Mouse (Mus musculus) intestine, postnatal 0 days (tissue): ENCODE data around the gene Klhl10. TPM values are rescaled to one million over a fixed set of nuclear protein-coding genes. Genes with fewer than 3 reads are reported as not detected.

Source experiments
- ATAC-seq: fragments of 200-750 bp; cut with Nextera tagmentation; 2 replicates; pipeline ENCODE4 v1.8.0; 2017; ENCODE audit warnings: mild to moderate bottlenecking, moderate TSS enrichment, moderate library complexity
- H3K27ac ChIP-seq: fragments of 300-500 bp; sonication (generic); 2 replicates; pipeline ENCODE4 v1.5.1; 2014; ENCODE audit warnings: mild to moderate bottlenecking, low read depth, low read length, moderate library complexity
- H3K27me3 ChIP-seq: fragments of 300-500 bp; sonication (generic); replicated peaks from 2 replicates; pipeline ENCODE4 v1.6.1; 2014; ENCODE audit warnings: low read length, mixed read lengths; ENCODE audit not compliant: control insufficient read depth, insufficient read depth
- H3K36me3 ChIP-seq: fragments of 300-500 bp; sonication (generic); 2 replicates; pipeline ENCODE4 v1.6.1; 2014; ENCODE audit warnings: mild to moderate bottlenecking, moderate library complexity; ENCODE audit not compliant: control insufficient read depth, insufficient read depth
- H3K4me1 ChIP-seq: fragments of 300-500 bp; sonication (generic); replicated peaks from 2 replicates; pipeline ENCODE4 v1.6.1; 2014; ENCODE audit warnings: antibody characterized with exemption, low read length, mixed read lengths; ENCODE audit not compliant: control insufficient read depth, insufficient read depth
- H3K4me2 ChIP-seq: fragments of 300-500 bp; sonication (generic); replicated peaks from 2 replicates; pipeline ENCODE4 v1.6.1; 2014; ENCODE audit warnings: low read depth, mild to moderate bottlenecking, moderate library complexity
- H3K4me3 ChIP-seq: fragments of 300-500 bp; sonication (generic); 2 replicates; pipeline ENCODE4 v1.5.1; 2014; ENCODE audit warnings: low read depth, low read length
- H3K9ac ChIP-seq: fragments of 300-500 bp; sonication (generic); 2 replicates; pipeline ENCODE4 v1.6.1; 2014; ENCODE audit warnings: mild to moderate bottlenecking, low read depth, low read length
- H3K9me3 ChIP-seq: fragments of 300-500 bp; sonication (generic); 2 replicates; pipeline ENCODE4 v1.6.1; 2016; ENCODE audit warnings: mixed run types; ENCODE audit not compliant: control insufficient read depth
- CTCF ChIP-seq: sonication (generic); IDR thresholded peaks from 2 replicates; pipeline ENCODE4 v1.5.1; 2016; ENCODE audit warnings: low read depth, mild to moderate bottlenecking, control low read depth, antibody characterized with exemption, moderate library complexity
- WGBS: fragments of 180-500 bp; shearing (Covaris S2); extraction: QIAGEN DNeasy Blood & Tissue Kit; methylation state at CpG from one replicate; pipeline ENCODE4 v1.1.7; 2014; 5-methylcytosine and 5-hydroxymethylcytosine counted together
- polyA plus RNA-seq: library from polyadenylated mRNA; unstranded; fragments of >200 nt; fragmentation: Nextera tagmentation; extraction: Ambion mirVana; gene quantifications from 2 replicates; pipeline ENCODE4 v1.2.1, GENCODE M21; 2015

The Klhl10 gene
- polyA plus RNA-seq, 1 experiment from 2014 or later = 0.13 TPM

DNA sequence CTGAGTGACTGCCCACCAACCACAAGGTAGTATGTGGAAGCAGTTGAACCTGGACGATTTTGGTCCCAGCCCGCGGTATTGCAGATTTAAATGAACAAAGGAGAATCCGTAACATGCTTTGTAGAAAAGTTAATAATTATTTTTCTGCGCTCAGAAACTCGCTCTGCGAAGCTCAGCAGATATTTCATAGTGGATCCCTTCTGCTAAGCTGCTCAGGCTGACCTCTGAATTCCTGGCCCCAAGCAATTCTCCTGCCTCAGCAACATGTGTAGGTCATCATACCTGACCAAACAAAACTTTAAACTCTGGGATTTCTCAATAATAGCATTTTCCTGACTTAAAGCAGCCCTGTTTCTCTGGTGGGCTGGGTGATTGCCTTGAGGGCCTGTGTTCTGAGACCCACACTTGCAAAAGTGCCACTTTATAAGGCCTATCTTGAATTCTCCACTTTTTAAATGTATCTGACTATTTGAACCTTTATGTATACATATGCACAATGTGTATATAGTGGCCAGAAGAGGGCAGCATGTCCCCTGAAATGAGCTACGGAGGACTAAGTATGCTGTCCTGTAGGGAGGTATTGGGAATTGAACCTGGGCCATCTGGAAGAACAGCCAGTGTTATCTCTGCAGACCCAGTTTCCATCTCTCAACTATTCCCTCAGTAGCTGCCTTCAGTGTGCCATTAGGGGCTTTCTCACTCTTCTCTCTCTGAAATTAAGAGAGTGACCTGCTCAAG lies 44.3 kb downstream of the Klhl10 start:
- H3K4me1 ChIP-seq = no peaks in the 10 kb centered on the region
- no peak overlapping the region for H3K9ac ChIP-seq
- 73% methylated on average over 8 of the region's 8 CpGs for WGBS
- peak; percentile 38; the same call in 1 of the 2 replicates for ATAC-seq
- H3K36me3 ChIP-seq = peaks cover 66% of the 10 kb centered on the region
- no peak overlapping the region for H3K27ac ChIP-seq
- no peaks in the 10 kb centered on the region for H3K27me3 ChIP-seq
- no peak overlapping the region for H3K4me3 ChIP-seq
- H3K9me3 ChIP-seq = no peaks in the 10 kb centered on the region
- H3K4me2 ChIP-seq = no peak overlapping the region
- TF ChIP-seq CTCF = peak; percentile 80

DNA sequence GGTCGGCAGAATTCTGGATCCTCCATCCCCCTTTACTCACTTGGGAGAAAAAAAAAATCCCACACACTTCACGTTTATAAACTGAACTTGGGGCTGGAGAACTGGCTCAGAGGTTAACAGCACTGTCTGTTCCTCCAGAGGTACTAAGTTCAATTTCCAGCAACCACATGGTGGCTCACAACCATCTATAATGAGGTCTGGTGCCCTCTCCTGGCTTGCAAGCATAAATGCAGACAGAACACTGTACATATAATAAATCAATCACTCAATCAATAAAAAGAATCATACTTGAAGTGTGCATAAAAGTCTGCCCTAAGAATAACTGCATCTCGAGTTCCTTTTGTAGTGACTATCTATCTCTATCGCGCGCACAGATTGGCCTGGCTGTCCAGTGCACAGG lies 49.2 kb downstream of the Klhl10 start:
- TF ChIP-seq CTCF = peak; percentile 68
- Histone ChIP-seq H3K36me3 (peaks cover 66% of the 10 kb centered on the region), H3K27ac (no peak overlapping the region; the same call in 1 of the 2 replicates), H3K9ac (no peak overlapping the region), H3K9me3 (no peaks in the 10 kb centered on the region), H3K4me3 (no peak overlapping the region), H3K4me2 (no peak overlapping the region), H3K27me3 (no peaks in the 10 kb centered on the region), H3K4me1 (no peaks in the 10 kb centered on the region)
- WGBS = 81% methylated on average over 6 of the region's 6 CpGs
- ATAC-seq = no peak

DNA sequence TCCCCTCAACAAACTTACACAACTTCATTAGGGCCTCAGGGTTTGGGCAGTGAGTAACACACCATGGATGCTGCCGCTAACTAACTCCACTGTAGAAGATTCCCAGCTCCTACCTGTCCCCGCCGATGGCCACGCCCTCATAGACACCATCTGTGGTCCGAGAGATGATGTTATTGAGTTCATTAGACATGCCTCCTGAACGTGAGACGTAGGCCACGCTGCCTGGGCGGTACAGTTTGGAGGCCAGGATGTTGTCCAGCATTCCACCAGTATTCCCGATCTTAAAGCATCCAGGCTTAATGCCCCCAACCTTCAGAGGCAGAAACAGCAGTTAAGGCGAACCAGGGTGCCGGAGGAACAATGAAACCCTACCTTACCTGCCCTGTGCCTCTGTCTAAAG lies 52.1 kb downstream of the Klhl10 start:
- Histone ChIP-seq H3K4me1 (no peaks in the 10 kb centered on the region), H3K9ac (no peak overlapping the region), H3K4me2 (no peak overlapping the region), H3K9me3 (no peaks in the 10 kb centered on the region), H3K27me3 (no peaks in the 10 kb centered on the region), H3K27ac (no peak overlapping the region), H3K36me3 (peaks cover 72% of the 10 kb centered on the region), H3K4me3 (no peak overlapping the region)
- TF ChIP-seq CTCF = no peak
- 89% methylated on average over 12 of the region's 12 CpGs for WGBS
- ATAC-seq = no peak

DNA sequence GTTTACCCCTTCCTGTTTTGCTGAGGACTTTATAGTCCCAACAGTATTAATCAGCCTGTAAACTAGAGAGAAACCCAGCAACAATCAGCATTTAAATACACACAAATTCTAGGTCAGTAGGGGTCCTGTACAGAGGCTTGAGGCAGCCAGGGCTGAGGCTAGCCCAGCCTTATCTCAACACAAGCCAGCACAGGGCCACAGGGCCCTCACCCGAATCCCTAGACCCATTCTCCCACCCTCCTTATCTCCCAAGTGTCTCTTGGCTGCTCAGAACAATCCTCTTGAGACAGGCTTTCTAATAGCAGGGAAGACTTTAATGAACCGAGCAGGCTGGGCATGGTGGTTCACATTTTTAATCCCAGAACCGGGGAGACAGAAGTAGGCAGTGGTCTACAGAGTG lies 58.5 kb downstream of the Klhl10 start:
- Histone ChIP-seq H3K9me3 (no peaks in the 10 kb centered on the region), H3K9ac (no peak overlapping the region), H3K27ac (no peak overlapping the region; the same call in 1 of the 2 replicates), H3K27me3 (no peaks in the 10 kb centered on the region), H3K4me1 (no peaks in the 10 kb centered on the region), H3K36me3 (peaks cover 77% of the 10 kb centered on the region), H3K4me2 (no peak overlapping the region), H3K4me3 (no peak overlapping the region)
- WGBS = 76% methylated on average over 3 of the region's 3 CpGs
- ATAC-seq = no peak
- TF ChIP-seq CTCF = no peak

DNA sequence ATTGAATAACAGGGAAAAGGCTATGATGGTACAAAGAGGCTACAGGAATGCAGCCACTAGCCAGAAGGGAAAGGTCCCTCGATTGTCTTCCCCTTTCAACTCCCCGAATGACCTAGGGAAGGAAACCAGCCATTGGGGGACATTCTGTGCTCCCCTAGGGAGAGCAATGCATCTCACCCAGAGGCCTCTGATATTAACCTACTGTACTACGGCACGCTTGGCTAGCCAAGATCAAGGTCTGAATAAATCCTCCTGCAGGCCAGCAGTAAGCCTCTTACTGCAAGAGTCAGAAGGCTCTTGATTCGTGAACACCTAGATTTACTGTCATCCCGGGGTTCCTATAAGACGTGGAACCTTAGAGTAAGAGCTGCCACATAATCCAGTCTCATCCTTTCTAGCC lies 58.9 kb downstream of the Klhl10 start:
- Histone ChIP-seq H3K9me3 (no peaks in the 10 kb centered on the region), H3K4me2 (no peak overlapping the region), H3K4me1 (no peaks in the 10 kb centered on the region), H3K9ac (no peak overlapping the region), H3K27ac (no peak overlapping the region), H3K27me3 (no peaks in the 10 kb centered on the region), H3K4me3 (no peak overlapping the region), H3K36me3 (peaks cover 77% of the 10 kb centered on the region)
- no peak for ATAC-seq
- whole genome bisulfite sequencing = 86% methylated on average over 7 of the region's 7 CpGs
- TF ChIP-seq CTCF = no peak

DNA sequence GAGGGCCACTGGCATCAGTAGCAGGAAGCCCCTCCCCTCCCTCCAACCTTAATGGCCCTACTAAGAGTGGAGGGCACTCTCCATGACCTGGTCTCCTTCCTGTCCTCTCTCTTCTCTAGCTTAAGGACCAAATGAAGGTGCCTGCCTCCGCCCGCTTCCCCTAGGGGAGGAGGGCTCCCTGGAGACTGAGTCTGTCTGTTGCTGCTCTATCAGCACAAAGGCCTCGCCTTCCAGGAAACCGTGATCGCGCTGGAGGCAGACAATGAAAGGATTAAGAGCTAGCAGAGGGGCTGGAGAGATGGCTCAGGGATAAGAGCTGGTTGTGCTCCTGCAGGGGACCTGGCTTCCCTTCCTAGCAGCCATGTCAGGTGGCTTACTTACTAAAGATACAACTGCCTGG lies 59.6 kb downstream of the Klhl10 start:
- no peak for ATAC-seq
- peaks cover 77% of the 10 kb centered on the region for H3K36me3 ChIP-seq
- no peak overlapping the region for H3K4me3 ChIP-seq
- no peaks in the 10 kb centered on the region for H3K9me3 ChIP-seq
- TF ChIP-seq CTCF = no peak
- WGBS = 52% methylated on average over 6 of the region's 6 CpGs
- H3K4me1 ChIP-seq = no peaks in the 10 kb centered on the region
- H3K9ac ChIP-seq = no peak overlapping the region
- H3K4me2 ChIP-seq = no peak overlapping the region
- no peaks in the 10 kb centered on the region for H3K27me3 ChIP-seq
- no peak overlapping the region for H3K27ac ChIP-seq
